Mouse (Mus musculus) forebrain, embryonic 10.5 days (tissue): ENCODE data around the gene Wbp1. TPM values are rescaled to one million over a fixed set of nuclear protein-coding genes. Genes with fewer than 3 reads are reported as not detected.
A peak's percentile ranks its signal among the peaks of the same experiment; 100 is the strongest.

Experiments
- DNase-seq: peaks from one replicate; pipeline ENCODE4 v3.0.0-alpha.2; 2017; ENCODE audit warnings: low spot score; ENCODE audit errors: extremely low spot score
- H3K27ac ChIP-seq: fragments of 300-500 bp; sonication (generic); 2 replicates; pipeline ENCODE4 v1.5.1; 2016; ENCODE audit warnings: mild to moderate bottlenecking
- H3K27me3 ChIP-seq: fragments of 300-500 bp; sonication (generic); 2 replicates; pipeline ENCODE4 v1.6.1; 2016; ENCODE audit warnings: mild to moderate bottlenecking; ENCODE audit not compliant: poor library complexity, severe bottlenecking
- H3K36me3 ChIP-seq: fragments of 300-500 bp; sonication (generic); replicated peaks from 2 replicates; pipeline ENCODE4 v1.6.1; 2016; ENCODE audit warnings: mild to moderate bottlenecking, moderate library complexity
- H3K4me1 ChIP-seq: fragments of 300-500 bp; sonication (generic); 2 replicates; pipeline ENCODE4 v1.6.1; 2016
- H3K4me3 ChIP-seq: fragments of 300-500 bp; sonication (generic); 2 replicates; pipeline ENCODE4 v1.5.1; 2016; ENCODE audit warnings: mild to moderate bottlenecking, moderate library complexity
- H3K9me3 ChIP-seq: fragments of 300-500 bp; sonication (generic); 2 replicates; pipeline ENCODE4 v1.6.1; 2016; ENCODE audit warnings: mild to moderate bottlenecking, moderate library complexity
- WGBS: fragments of 180-500 bp; shearing (Covaris S2); methylation state at CpG from one replicate; pipeline ENCODE4 v1.1.7; 2016; 5-methylcytosine and 5-hydroxymethylcytosine counted together
- polyA plus RNA-seq: library from polyadenylated mRNA; unstranded; fragments of >200 nt; fragmentation: Nextera tagmentation; extraction: Ambion mirVana; gene quantifications from 2 replicates; pipeline ENCODE4 v1.2.1, GENCODE M21; 2016

Gene Wbp1
- polyA plus RNA-seq, 1 experiment from 2014 or later = 137 TPM

GRCm38 (mm10) chr6:83086121-83087035 is 35.0 kb downstream of the Wbp1 start, which contains the start of gene Lbx2:
Lbx2 (plus strand) TSS chr6:83086367.
- Histone ChIP-seq H3K4me3 (peak within 1 kb of the TSS; percentile 43), H3K27me3 (peaks cover 96% of the 10 kb centered on the region), H3K27ac (no peak within 1 kb of the TSS), H3K4me1 (peaks cover 43% of the 10 kb centered on the region), H3K9me3 (no peaks in the 10 kb centered on the region), H3K36me3 (peaks cover 12% of the 10 kb centered on the region)
- WGBS = 3% methylated on average over 42 of the region's 42 CpGs
- no peak for DNase-seq

DNA sequence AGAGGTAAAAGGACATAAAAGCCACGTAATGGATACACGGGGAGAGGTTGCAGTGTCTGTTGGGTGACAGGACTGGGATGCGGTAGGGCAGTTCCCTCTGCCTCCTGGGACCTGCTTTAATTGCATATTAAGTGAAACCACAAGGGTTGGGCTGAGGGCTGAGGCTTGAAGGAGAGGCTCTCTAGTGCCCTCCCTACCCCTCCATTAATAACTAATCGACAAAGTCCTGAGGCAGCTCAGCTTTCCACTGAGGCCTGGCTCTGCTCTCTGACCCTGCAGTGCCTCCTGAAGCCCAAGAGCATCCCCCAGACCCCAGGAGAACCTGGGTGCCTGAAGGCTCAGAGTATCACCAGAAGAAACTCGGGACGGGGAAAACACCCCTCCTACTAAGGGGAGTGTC is 36.9 kb downstream of the Wbp1 start:
- peaks cover 48% of the 10 kb centered on the region for H3K4me1 ChIP-seq
- no peak overlapping the region for H3K27ac ChIP-seq
- H3K9me3 ChIP-seq = no peaks in the 10 kb centered on the region
- 2% methylated on average over 6 of the region's 6 CpGs for WGBS
- H3K27me3 ChIP-seq = peaks cover 86% of the 10 kb centered on the region
- H3K4me3 ChIP-seq = no peak overlapping the region
- no peak for DNase-seq
- H3K36me3 ChIP-seq = peaks cover 29% of the 10 kb centered on the region

DNA sequence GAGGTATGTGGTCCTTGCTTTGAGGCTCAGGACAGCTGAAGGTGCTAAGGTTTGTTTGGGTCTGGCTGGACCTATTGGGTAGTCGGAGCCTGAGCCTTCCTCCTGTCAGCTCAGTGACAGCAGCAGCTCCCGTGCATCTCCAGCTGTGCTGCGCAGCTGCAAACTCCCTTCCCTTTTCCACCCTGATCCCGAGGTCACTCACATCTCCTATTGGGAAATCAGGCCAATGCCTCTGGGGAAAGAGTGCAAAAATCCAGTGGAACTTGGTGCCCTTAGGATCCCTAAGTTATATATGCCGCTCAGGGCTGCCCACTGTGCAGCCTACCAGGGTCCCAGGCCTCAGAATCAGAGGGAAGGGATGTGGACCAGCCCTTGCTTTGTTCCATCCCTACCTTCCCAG is 37.9 kb downstream of the Wbp1 start:
- H3K27ac ChIP-seq = no peak overlapping the region
- 10% methylated on average over 5 of the region's 5 CpGs for WGBS
- peaks cover 57% of the 10 kb centered on the region for H3K4me1 ChIP-seq
- H3K9me3 ChIP-seq = no peaks in the 10 kb centered on the region
- DNase-seq = no peak
- H3K36me3 ChIP-seq = peaks cover 29% of the 10 kb centered on the region
- peaks cover 77% of the 10 kb centered on the region for H3K27me3 ChIP-seq
- H3K4me3 ChIP-seq = no peak overlapping the region

DNA sequence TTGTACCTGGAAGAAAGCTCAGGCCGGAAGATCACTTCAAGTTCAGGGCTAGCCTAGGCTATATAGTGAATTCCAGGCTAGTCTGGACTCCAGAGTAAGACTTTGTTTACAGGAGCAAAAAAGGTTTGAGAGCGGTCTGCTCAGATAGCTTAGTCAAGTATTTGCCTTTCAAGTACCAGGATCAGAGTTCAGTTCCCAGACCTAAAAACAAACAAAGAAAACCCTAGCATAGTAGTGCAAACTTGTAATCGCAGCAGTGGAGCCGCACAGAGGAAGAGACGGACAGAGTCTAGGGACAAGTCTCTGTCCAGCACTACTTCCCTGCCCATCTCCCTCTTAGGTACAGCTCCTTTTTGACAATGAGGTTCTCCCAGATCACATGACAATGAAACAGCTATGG is 41.1 kb downstream of the Wbp1 start:
- WGBS = 97% methylated on average over 5 of the region's 5 CpGs
- DNase-seq = no peak
- no peaks in the 10 kb centered on the region for H3K9me3 ChIP-seq
- H3K4me3 ChIP-seq = no peak overlapping the region
- peaks cover 41% of the 10 kb centered on the region for H3K4me1 ChIP-seq
- H3K36me3 ChIP-seq = peaks cover 29% of the 10 kb centered on the region
- no peak overlapping the region for H3K27ac ChIP-seq
- peaks cover 69% of the 10 kb centered on the region for H3K27me3 ChIP-seq

DNA sequence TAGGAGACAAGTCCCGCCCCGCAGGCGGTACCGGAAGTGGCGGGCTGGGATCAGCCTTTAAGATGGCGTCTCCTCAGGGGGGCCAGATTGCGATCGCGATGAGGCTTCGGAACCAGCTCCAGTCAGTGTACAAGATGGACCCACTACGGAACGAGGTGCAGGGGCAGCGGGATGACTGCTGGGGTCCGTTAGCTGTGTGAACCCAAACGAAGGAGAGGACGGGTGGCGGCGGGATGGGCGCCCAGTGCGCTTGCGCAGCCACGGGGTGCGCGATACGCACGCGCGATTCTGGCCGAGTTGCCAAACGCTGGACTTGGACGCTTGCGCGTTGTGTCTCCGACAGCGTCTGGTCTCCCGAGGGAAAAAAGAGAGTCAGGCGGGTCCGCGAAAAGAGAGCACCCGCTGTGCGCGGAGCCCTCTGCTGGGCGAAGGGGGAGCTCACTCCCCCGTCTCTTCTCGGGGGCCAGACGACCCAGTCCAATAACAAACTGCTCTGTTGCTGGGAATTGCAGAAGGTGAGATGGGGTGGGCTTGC is 43.0 kb downstream of the Wbp1 start:
- Histone ChIP-seq H3K36me3 (peaks cover 29% of the 10 kb centered on the region), H3K4me1 (peaks cover 28% of the 10 kb centered on the region), H3K9me3 (no peaks in the 10 kb centered on the region), H3K27ac (peak overlapping the region; percentile 96), H3K4me3 (peak overlapping the region; percentile 86), H3K27me3 (peaks cover 69% of the 10 kb centered on the region)
- WGBS = under 1% methylated on average over 46 of the region's 46 CpGs
- DNase-seq = peak; percentile 98

- no peaks in the 10 kb centered on the region for H3K9me3 ChIP-seq
- peak within 1 kb of the TSS; percentile 96 for H3K27ac ChIP-seq
- peaks cover 26% of the 10 kb centered on the region for H3K4me1 ChIP-seq
- H3K4me3 ChIP-seq = peak within 1 kb of the TSS; percentile 86
- peaks cover 29% of the 10 kb centered on the region for H3K36me3 ChIP-seq
- H3K27me3 ChIP-seq = peaks cover 69% of the 10 kb centered on the region
- peak; percentile 60 for DNase-seq
- under 1% methylated on average over 54 of the region's 54 CpGs for WGBS
Observed at GRCm38 (mm10) chr6:83077630-83078323, 43.6 kb downstream of the Wbp1 start, which contains the start of gene Pcgf1. Pcgf1 (plus strand) TSS chr6:83077869.

- no peak overlapping the region for H3K27ac ChIP-seq
- H3K27me3 ChIP-seq = peaks cover 77% of the 10 kb centered on the region
- peaks cover 3% of the 10 kb centered on the region for H3K36me3 ChIP-seq
- H3K4me3 ChIP-seq = no peak overlapping the region
- no peaks in the 10 kb centered on the region for H3K9me3 ChIP-seq
- DNase-seq = no peak
- H3K4me1 ChIP-seq = peaks cover 44% of the 10 kb centered on the region
- WGBS = 20% methylated on average over 2 of the region's 2 CpGs
Observed at GRCm38 (mm10) chr6:83074979-83075378, 46.4 kb downstream of the Wbp1 start.

DNA sequence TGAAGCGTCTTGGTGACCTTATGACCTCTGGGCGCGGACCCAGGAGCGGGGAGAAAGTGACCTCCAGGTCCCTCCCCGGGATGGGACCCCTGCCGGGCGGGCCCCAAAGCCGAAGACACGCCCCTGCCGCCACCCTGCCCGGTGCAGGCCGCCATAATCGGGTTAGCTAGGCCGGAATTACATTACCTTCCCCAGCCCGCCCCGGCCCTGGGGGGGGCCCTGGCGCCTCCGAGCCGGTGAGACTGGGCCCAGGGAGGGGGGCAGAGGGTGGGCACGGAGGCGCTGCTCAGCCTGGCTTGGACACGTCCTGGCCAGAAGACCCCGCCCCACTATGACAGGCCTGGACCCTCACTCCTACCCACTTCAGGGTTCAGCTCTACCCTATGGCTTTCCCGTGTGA is 50.1 kb downstream of the Wbp1 start:
- no peak overlapping the region for H3K27ac ChIP-seq
- peaks cover 100% of the 10 kb centered on the region for H3K27me3 ChIP-seq
- H3K4me3 ChIP-seq = peak overlapping the region; percentile 36
- no peak for DNase-seq
- H3K9me3 ChIP-seq = no peaks in the 10 kb centered on the region
- under 1% methylated on average over 24 of the region's 24 CpGs for WGBS
- H3K36me3 ChIP-seq = no peaks in the 10 kb centered on the region
- peaks cover 35% of the 10 kb centered on the region for H3K4me1 ChIP-seq

DNA sequence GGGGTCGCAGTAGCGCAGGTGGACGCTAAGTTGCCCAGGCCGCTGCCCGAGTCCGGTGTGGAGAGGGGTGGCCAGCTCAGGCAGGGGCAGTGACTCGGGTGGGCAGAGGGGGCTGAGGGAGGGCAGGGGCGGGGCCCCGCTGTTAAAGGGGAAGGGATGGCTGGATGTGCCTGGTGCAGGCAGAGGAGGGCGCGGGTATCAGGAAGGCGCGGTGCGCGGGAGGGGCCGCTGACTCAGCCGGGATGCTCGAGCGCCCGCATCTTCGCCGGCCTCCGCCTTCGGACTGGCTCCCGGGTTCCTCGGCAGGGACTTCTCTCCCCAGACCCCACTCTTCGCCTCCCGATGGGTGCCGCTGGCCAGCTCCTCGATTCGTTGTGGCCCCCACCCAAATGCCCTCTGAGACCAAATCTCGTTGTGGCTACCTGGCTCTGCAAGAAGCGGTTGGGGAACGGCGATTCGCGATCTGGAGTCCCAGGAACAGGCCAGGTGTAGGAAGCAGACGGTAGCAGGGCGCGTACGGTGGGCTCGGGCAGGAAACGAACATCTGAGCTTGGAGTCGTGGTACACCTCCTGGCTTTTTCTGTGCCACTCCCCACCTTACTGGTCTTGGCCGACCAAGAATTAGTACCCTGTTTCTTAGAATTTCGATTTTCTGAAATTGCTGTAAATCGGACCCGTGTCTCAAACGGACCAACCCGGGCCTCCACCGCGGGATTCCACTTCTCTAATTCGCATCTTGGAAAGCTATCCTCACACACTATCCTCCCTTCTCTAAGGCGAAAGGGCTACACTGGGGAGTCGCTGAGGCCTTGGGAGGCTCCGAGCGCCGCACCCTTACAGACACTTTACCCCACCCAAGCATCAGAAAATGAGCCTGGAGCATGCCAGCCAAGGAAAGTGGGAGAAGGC is 50.8 kb downstream of the Wbp1 start:
- H3K4me3 ChIP-seq = peak overlapping the region; percentile 43
- H3K27me3 ChIP-seq = peaks cover 100% of the 10 kb centered on the region
- no peaks in the 10 kb centered on the region for H3K36me3 ChIP-seq
- H3K4me1 ChIP-seq = peaks cover 35% of the 10 kb centered on the region
- WGBS = under 1% methylated on average over 58 of the region's 58 CpGs
- H3K27ac ChIP-seq = no peak overlapping the region
- peak; percentile 65 for DNase-seq
- H3K9me3 ChIP-seq = no peaks in the 10 kb centered on the region

GRCm38 (mm10) chr6:83070247-83070310 is 51.3 kb downstream of the Wbp1 start, which contains the start of gene Tlx2:
Tlx2 (minus strand) TSS chr6:83070293.
- Histone ChIP-seq H3K27ac (no peak within 1 kb of the TSS), H3K36me3 (no peaks in the 10 kb centered on the region)
- WGBS = 0% methylated on average over 10 of the region's 10 CpGs

DNA sequence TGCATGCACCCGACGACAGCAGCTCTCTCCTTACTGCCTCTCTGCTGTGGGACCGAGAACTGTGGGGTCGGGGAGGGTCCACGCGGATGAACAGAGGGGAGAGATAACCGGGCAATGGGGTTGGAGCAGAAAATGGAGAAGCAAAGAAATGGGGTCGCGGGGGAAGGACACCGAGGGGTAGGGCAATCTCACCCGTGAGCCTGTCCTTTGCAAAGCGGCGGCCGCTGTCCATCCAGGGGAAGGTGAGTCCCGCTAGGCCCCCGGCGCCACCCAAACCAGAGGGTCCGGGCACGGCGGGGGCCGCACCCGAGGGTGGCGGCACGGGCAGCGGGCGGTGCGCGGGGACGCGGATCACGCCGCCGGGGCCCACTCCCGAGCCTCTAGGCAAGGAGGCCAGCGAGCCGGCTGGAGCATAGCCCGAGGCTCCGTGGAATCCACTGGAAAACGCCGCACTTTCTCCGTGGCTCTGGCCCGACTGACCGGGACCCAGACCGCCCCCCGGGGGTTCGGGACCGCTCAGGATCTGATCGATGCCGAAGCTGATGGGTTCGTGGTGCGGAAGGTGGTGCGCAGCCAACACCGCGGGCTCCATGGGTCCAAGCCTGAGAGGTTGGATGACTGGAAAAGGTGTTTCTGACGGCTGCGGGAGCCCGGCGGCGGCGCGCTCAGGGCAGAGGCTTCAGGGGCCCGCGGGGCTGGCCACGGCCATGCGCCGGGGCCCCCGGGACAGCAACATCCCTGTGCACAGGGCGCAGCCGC is 51.7 kb downstream of the Wbp1 start:
- Histone ChIP-seq H3K27ac (no peak overlapping the region), H3K4me3 (peak overlapping the region; percentile 43), H3K9me3 (no peaks in the 10 kb centered on the region), H3K4me1 (peaks cover 36% of the 10 kb centered on the region), H3K27me3 (peaks cover 100% of the 10 kb centered on the region), H3K36me3 (no peaks in the 10 kb centered on the region)
- DNase-seq = peak; percentile 50
- under 1% methylated on average over 69 of the region's 69 CpGs for WGBS

More at GRCm38 (mm10) chr6:83070247-83070310, 51.3 kb downstream of the Wbp1 start, which contains the start of gene Tlx2:
- no peak for DNase-seq
- Histone ChIP-seq H3K4me1 (peaks cover 35% of the 10 kb centered on the region), H3K4me3 (peak within 1 kb of the TSS; percentile 43), H3K27me3 (peaks cover 100% of the 10 kb centered on the region), H3K9me3 (no peaks in the 10 kb centered on the region)
